Mouse (Mus musculus): ENCODE measurements around the gene Zan.
"Not testable (repeated sequence)": the region's sequence is repeated elsewhere in the genome, so short reads cannot be mapped to it uniquely, and the experiment has no call there.

- not testable (repeated sequence) for TF ChIP-seq HCFC1 (IDR thresholded peaks at IDR 0.05; ENCODE audit: low read depth, low read length); TAL1 (IDR thresholded peaks at IDR 0.05; ENCODE audit: low read length); POLR2A (IDR thresholded peaks at IDR 0.05; ENCODE audit: control insufficient read depth in 1 of 2, insufficient read depth in 1 of 2, low read depth in 1 of 2, low read length in 2 of 2, poor library complexity in 1 of 2); GATA1 (IDR thresholded peaks at IDR 0.05; ENCODE audit: low read depth, low read length)
These were observed 46.5 kb downstream of the Zan start for GRCm38 (mm10) chr5:137430402-137430801.
